Mouse (Mus musculus) liver, postnatal 0 days (tissue): Measurements from ENCODE around the gene Clec2h.

ENCODE experiments used
- CTCF ChIP-seq: sonication (generic); IDR thresholded peaks from 2 replicates; pipeline ENCODE4 v1.5.1; 2016; ENCODE audit warnings: antibody characterized with exemption, low read depth
- EP300 ChIP-seq: IDR thresholded peaks from 2 replicates; pipeline ENCODE4 v1.6.1; 2016; ENCODE audit warnings: antibody characterized with exemption, low read depth, mild to moderate bottlenecking

GRCm38 (mm10) chr6:128701691-128702090 is 39.5 kb downstream of the Clec2h start:
- no peak for TF ChIP-seq CTCF
- TF ChIP-seq EP300, result no peak
